ENCODE assay signal across 8 mouse cellular contexts in the genomic region with DNA sequence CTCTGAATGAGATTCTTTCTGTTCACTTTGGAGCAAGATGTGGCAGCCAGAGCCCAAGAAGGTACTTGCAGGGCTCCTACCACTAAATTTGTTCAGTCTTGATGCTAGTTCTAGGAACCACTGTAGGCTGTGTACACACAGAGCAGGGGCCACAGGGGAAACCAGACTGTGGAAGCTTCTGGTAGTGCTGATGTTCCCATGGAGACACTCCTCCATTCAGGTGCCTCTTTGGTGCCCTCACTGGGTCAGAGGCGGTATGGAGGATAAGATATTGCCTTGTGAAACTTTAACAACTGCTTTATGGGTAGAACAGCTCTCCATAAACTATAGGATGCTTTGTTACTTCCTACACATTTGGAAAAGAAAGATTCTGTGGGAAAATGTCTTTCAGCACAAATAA. TPM values are rescaled to one million over a fixed set of nuclear protein-coding genes. Genes with fewer than 3 reads are reported as not detected.
DNase-seq lines count a peak whose midpoint lies in the region; ATAC-seq and TF ChIP-seq lines count a peak whose summit lies in the region.

No protein-coding gene starts in this region.

- no peak overlapping the region for H3K9ac ChIP-seq in MEL (ENCODE audit: control insufficient read depth, low read depth, low read length, poor library complexity, severe bottlenecking)
- H3K9ac ChIP-seq in lung, postnatal 0 days (replicated peaks; ENCODE audit: low read depth), result no peak overlapping the region

- no peak overlapping the region for H3K4me3 ChIP-seq in MEL (ENCODE audit: control insufficient read depth in 1 of 2, insufficient read depth in 1 of 2, low read depth in 2 of 2, low read length in 2 of 2)
- no peak overlapping the region for H3K4me3 ChIP-seq in lung, postnatal 0 days (ENCODE audit: low read depth, low read length)

- H3K36me3 ChIP-seq in MEL (ENCODE audit: control insufficient read depth in 1 of 2, insufficient read depth in 2 of 2, low read length in 2 of 2), result no peaks in the 10 kb centered on the region
- H3K36me3 ChIP-seq in lung, postnatal 0 days (ENCODE audit: insufficient read depth, low read length), result no peaks in the 10 kb centered on the region

- no peak for ATAC-seq in lung, postnatal 0 days

- 8% methylated on average over 1 of the region's 1 CpGs for WGBS in lung, postnatal 0 days

- H3K4me2 ChIP-seq in lung, postnatal 0 days (replicated peaks; ENCODE audit: low read depth, low read length), result no peak overlapping the region

- no peaks in the 10 kb centered on the region for H3K79me2 ChIP-seq in MEL (ENCODE audit: control insufficient read depth, insufficient read depth, low read length, poor library complexity)

- no peak overlapping the region for H3K27ac ChIP-seq in MEL (ENCODE audit: control insufficient read depth, low read depth, low read length)
- no peak overlapping the region for H3K27ac ChIP-seq in lung, postnatal 0 days (ENCODE audit: low read length)

- peaks cover 3% of the 10 kb centered on the region in 2 experiments; a peak in 3 of 4 replicates for H3K27me3 ChIP-seq in MEL (ENCODE audit: control insufficient read depth in 1 of 2, insufficient read depth in 2 of 2, low read length in 2 of 2)
- H3K27me3 ChIP-seq in lung, postnatal 0 days (replicated peaks; ENCODE audit: insufficient read depth, low read length), result no peaks in the 10 kb centered on the region

- DNase-seq in adrenal gland, adult 2 months, result peak; percentile 3
- no peak for DNase-seq in adrenal gland, postnatal 4 days (ENCODE audit: low spot score in 2 of 2)
- peak; percentile 10 to 13 for DNase-seq in layer of hippocampus, postnatal 36 days
- no peak for DNase-seq in layer of hippocampus, adult 8-10 months (ENCODE audit: low spot score in 2 of 2)
- DNase-seq in MEL (ENCODE audit: low read depth, low spot score), result peak; percentile 46
- peak; percentile 21 for DNase-seq in lung, postnatal 0 days (ENCODE audit: low spot score)
- DNase-seq in left cerebral cortex, adult 8-10 months (ENCODE audit: low spot score in 2 of 2), result no peak
- DNase-seq in B cell, adult 2 months, result no peak

- TF ChIP-seq POLR2A in MEL (IDR thresholded peaks at IDR 0.05; ENCODE audit: control insufficient read depth in 1 of 2, insufficient read depth in 1 of 2, low read depth in 1 of 2, low read length in 2 of 2, poor library complexity in 1 of 2), result no peak

- no peaks in the 10 kb centered on the region for H3K9me3 ChIP-seq in MEL (replicated peaks; ENCODE audit: insufficient read depth, low read length)
- H3K9me3 ChIP-seq in lung, postnatal 0 days (ENCODE audit: low read length), result no peaks in the 10 kb centered on the region

- TF ChIP-seq EP300 in MEL (IDR thresholded peaks at IDR 0.05; ENCODE audit: low read depth in 1 of 2, low read length in 2 of 2), result no peak
- no peak for TF ChIP-seq EP300 in lung, postnatal 0 days (IDR thresholded peaks at IDR 0.05)

- peak; percentile 23 to 58 (median 41) for TF ChIP-seq CTCF in MEL (IDR thresholded peaks at IDR 0.05 in 2 of 3, conservative IDR thresholded peaks at IDR 0.05 in 1 of 3; ENCODE audit: control insufficient read depth in 1 of 3, insufficient read depth in 1 of 3, low read depth in 2 of 3, low read length in 3 of 3, poor library complexity in 1 of 3, severe bottlenecking in 1 of 3)
- TF ChIP-seq CTCF in lung, postnatal 0 days (IDR thresholded peaks at IDR 0.05), result peak; percentile 65

- no peaks in the 10 kb centered on the region for H3K4me1 ChIP-seq in MEL (ENCODE audit: control insufficient read depth in 1 of 2, insufficient read depth in 2 of 2, low read length in 2 of 2)
- H3K4me1 ChIP-seq in lung, postnatal 0 days (ENCODE audit: insufficient read depth, low read depth, low read length), result no peaks in the 10 kb centered on the region

- peak; percentile 61 for TF ChIP-seq RAD21 in MEL (IDR thresholded peaks at IDR 0.05; ENCODE audit: low read depth, low read length)

TF ChIP-seq in MEL, 35 proteins besides CTCF, POLR2A, EP300 and RAD21:
- TF ChIP-seq TCF12 (IDR thresholded peaks at IDR 0.05; ENCODE audit: low read depth, low read length) (no peak), ZC3H11A (IDR thresholded peaks at IDR 0.05; ENCODE audit: low read depth, low read length) (peak; percentile 48), ZNF384 (IDR thresholded peaks at IDR 0.05; ENCODE audit: low read depth, low read length) (no peak), SIN3A (IDR thresholded peaks at IDR 0.05; ENCODE audit: low read length) (no peak), CHD1 (IDR thresholded peaks at IDR 0.05; ENCODE audit: low read depth, low read length) (no peak), ZKSCAN1 (IDR thresholded peaks at IDR 0.05; ENCODE audit: low read depth, low read length) (no peak), USF2 (IDR thresholded peaks at IDR 0.05; ENCODE audit: borderline replicate concordance in 1 of 2, insufficient read depth in 1 of 2, low read depth in 1 of 2, low read length in 2 of 2) (no peak), RCOR1 (IDR thresholded peaks at IDR 0.05; ENCODE audit: low read depth, low read length) (no peak), GABPA (IDR thresholded peaks at IDR 0.05; ENCODE audit: low read depth, low read length) (no peak), SMC3 (IDR thresholded peaks at IDR 0.05; ENCODE audit: low read depth, low read length) (peak; percentile 61), MYC (IDR thresholded peaks at IDR 0.05; ENCODE audit: low read depth, low read length) (no peak)

RNA-seq across cellular contexts. Expression of a gene that starts 45.1 kb away (rescaled TPM):
- 10 to 100 TPM; 11.2 to 13.1 TPM for total RNA-seq in adrenal gland, adult 2 months (2021)
- polyA plus RNA-seq in adrenal gland, adult 2 months (2012; rRNA removed), result 2.5 and 2.9 TPM in 2 replicates
- total RNA-seq in adrenal gland, postnatal 4 days (2021), result 10 to 100 TPM; 14.3 to 16.6 TPM
- total RNA-seq in layer of hippocampus, postnatal 36 days (2021), result 10 to 100 TPM; 12.7 to 13.3 TPM
- 10 to 100 TPM; 14.6 to 16.0 (median 15.5) TPM for total RNA-seq in layer of hippocampus, adult 8-10 months (2022)
- total RNA-seq in MEL (2012; rRNA removed), result 16.5 and 18.1 TPM in 2 replicates
- polyA plus RNA-seq in MEL (2012; ENCODE audit: insufficient read depth in 1 of 2, insufficient read length in 2 of 2, low read depth in 1 of 2, low replicate concordance in 2 of 2, missing spikeins in 1 of 2), result 10 to 100 TPM in 1 of 2 experiments, not detected in 1; 12.0 TPM
- polyA plus RNA-seq in lung, postnatal 0 days (2015; fragmentation: Nextera tagmentation; extraction: Ambion mirVana), result 12.5 and 13.3 TPM in 2 replicates
- 10 to 100 TPM; 11.1 to 12.9 (median 12.5) TPM for total RNA-seq in left cerebral cortex, adult 8-10 months (2022)

Comparison
In these comparisons a context has a peak if more than half of its experiments do, and no peak if none do; other contexts are left out.
1. DNase-seq: peak in adrenal gland, adult 2 months (single experiment), layer of hippocampus, postnatal 36 days (2 of 2), MEL (single experiment) and lung, postnatal 0 days (single experiment); none in adrenal gland, postnatal 4 days (0 of 2), layer of hippocampus, adult 8-10 months (0 of 2), left cerebral cortex, adult 8-10 months (0 of 2) and B cell, adult 2 months (0 of 2).